Mouse (Mus musculus) ovary, postnatal 10 days (tissue): ENCODE results near the gene Ugt1a1.
"Not testable (repeated sequence)": the region's sequence is repeated elsewhere in the genome, so short reads cannot be mapped to it uniquely, and the experiment has no call there.

ENCODE experiments used
- DNase-seq: peaks from one replicate; pipeline ENCODE4 v3.0.0; 2022; ENCODE audit warnings: low spot score

The Ugt1a1 gene

GRCm38 (mm10) chr1:88211812-88212211 is at the start of gene Ugt1a1:
Ugt1a1 (plus strand) TSS chr1:88211959.
- DNase-seq = no peak

DNA sequence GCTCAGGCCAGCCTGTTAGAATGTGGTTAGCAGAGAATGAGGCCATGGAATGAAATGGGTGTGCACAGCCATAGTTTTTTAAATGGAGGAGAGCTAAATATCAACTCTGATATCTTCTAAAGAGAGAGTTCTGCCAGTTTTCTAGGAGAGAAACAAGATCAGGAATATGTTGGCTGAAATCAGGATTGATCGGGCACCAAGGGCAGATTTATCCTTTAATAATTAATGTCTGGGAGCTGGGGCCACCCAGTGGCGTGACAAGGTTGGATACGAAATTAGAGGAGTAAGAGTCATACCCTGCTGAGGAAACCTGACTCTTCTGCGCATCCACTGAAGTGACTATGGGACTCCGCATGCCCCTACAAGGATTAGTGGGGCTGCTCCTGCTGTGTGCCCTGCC is 46.0 kb upstream of the Ugt1a1 start, which contains the start of gene Ugt1a5:
Ugt1a5 (plus strand) TSS at position 302 of the 400 bp plus-strand sequence.
- DNase-seq = no peak

GRCm38 (mm10) chr1:88172190-88172589 is 39.6 kb upstream of the Ugt1a1 start:
- DNase-seq = not testable (repeated sequence)

GRCm38 (mm10) chr1:88179657-88180056 is 32.1 kb upstream of the Ugt1a1 start:
- DNase-seq = no peak

- no peak for DNase-seq
Observed at GRCm38 (mm10) chr1:88186325-88186935, 25.3 kb upstream of the Ugt1a1 start.

- no peak for DNase-seq
Observed at GRCm38 (mm10) chr1:88192136-88192535, 19.6 kb upstream of the Ugt1a1 start.

GRCm38 (mm10) chr1:88195687-88196086 is 16.1 kb upstream of the Ugt1a1 start:
- no peak for DNase-seq

DNA sequence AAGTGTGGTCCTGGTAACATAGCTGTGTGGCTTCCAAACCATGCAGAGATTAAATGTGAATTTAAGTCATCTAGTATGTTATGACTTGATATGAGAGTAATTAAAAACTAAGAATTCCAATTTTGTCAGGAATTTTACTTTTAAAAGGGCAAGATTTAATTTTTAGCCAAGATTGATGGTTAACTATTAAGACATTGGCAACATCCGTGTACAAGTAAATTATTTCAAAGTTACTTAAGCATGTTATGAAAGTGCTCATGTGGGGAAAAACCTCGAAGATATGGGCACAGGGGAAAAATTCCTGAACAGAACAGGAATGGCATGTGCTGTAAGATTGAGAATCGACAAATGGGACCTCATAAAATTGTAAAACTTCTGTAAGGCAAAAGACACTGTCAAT is 14.3 kb upstream of the Ugt1a1 start:
- no peak for DNase-seq

GRCm38 (mm10) chr1:88199996-88200395 is 11.8 kb upstream of the Ugt1a1 start:
- DNase-seq = no peak

DNA sequence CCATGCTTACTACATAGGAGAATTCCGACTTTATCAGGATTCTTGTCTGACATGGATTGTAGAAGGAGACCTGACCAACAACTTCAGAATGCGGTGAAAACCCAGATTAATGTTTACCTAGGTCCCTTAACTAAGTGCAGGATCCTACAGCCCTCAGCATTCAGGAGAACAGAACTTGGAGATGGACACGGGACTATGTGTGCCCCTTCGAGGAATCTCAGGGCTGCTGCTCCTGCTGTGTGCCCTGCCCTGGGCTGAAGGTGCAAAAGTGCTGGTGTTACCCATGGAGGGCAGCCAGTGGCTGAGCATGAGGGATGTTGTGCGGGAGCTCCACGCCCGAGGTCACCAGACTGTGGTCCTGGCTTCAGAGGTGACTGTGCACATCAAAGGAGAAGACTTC is 11.3 kb upstream of the Ugt1a1 start, which contains the start of gene Ugt1a2:
Ugt1a2 (plus strand) TSS at position 146 of the 400 bp plus-strand sequence.
- DNase-seq = no peak

DNA sequence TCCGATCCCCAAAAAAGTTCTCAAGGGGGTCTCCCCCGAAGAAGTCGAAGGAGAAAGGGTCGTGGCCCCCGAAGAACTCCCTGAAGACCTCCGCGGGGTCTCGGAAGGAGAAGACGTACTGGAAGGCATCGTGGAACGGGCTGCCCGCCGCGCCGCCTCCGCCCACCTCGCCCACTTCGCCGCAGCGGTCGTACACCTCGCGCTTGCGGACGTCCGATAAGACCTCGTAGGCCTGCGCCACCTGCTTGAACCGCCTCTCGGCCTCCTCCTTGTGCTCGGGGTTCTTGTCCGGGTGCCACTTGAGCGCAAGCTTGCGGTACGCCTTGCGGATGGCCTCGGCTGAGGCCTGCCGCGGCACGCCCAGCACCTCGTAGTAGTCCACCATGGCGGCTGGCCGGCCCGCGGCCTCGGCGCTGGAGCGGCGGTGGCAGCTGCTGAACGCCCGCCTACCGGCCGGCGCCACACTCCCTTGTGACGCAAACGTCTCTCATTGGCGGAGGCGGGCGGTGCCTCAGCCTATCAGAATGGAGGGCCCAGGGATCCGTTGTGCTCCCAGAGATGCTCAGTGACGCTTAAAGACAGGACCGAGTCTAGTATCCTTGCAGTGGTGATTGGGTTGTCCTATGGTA is 6.4 kb upstream of the Ugt1a1 start, which contains the start of gene Dnajb3:
Dnajb3 (minus strand) TSS at position 489 of the 629 bp plus-strand sequence.
- no peak for DNase-seq

- no peak for DNase-seq
Observed at GRCm38 (mm10) chr1:88206843-88207479, 4.8 kb upstream of the Ugt1a1 start.

DNA sequence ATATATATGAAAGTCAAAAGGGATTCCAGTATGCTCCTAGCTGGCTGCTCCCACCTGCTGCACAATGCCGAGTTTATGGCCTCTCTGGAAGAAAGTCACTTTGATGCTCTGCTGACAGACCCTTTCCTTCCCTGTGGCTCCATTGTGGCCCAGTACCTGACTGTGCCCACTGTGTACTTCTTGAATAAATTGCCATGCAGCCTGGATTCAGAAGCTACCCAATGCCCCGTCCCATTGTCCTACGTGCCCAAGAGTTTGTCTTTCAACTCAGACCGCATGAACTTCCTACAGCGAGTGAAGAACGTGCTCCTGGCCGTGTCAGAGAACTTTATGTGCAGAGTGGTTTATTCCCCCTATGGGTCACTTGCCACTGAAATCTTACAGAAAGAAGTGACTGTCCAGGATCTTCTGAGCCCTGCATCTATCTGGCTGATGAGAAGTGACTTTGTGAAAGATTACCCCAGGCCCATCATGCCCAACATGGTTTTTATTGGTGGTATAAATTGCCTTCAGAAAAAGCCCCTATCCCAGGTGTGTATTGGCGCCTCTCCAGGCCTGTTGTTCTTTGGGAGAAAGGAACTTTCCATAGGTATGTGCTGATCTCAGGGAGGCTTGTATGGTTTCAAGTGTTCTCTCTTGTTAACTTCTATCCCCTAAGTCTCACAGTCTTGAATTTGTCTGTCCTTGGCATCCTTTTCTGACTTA is 734 bp downstream of the Ugt1a1 start:
- DNase-seq = no peak

DNA sequence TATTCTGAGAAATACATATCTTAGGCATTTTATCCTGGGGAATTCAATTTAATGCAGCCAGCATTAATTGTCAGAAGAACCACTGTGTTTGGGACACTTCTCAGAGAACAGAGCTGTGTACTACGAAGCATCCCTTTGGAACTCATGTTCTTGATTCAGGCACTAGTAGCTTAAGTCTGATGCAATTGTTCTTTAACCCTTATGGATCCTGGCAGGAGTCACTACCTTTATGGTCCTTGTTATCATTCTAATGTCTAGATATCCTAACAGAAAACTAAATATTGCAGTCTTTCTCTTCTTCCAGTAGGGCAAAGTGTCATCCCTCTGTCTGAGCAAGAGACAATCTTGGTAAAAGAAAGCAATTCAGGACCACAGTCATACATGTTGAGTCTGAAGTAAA is 1.3 kb downstream of the Ugt1a1 start:
- no peak for DNase-seq

DNA sequence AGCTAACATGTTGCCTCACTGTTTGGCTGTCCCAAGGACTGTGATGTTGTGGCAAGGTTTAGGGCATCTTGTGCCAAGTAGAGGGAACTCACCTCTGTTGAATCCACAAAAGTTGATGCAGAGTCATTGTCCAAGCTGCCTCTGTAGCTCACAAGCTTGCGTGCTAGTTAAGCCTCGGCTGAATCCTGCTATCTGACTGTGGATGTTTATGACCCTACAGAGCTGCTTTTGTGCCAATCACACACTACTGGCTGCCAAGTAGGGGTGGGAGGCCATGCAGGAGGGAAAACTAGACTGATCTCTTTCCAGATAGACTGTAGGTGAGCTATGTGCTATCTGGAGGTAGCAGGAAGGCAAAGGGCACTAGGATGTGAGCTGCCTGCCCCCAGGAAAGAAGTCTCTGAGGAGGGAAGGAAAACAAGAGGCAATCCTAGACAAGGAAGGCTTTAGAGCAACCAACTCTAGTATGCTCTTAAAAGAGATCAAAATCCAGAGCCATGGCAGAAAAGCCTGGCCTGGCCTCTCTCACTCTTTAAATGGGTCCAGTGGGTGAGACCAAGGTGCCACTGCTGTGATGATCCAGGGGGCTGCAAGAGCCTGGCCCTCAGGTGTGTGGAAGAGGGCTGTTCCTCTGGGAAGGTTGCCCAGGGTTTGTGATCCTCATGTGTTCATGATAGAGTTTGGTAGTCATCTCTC is 2.2 kb downstream of the Ugt1a1 start:
- DNase-seq = no peak

- no peak for DNase-seq
Observed at GRCm38 (mm10) chr1:88214462-88214952, 2.7 kb downstream of the Ugt1a1 start.

DNA sequence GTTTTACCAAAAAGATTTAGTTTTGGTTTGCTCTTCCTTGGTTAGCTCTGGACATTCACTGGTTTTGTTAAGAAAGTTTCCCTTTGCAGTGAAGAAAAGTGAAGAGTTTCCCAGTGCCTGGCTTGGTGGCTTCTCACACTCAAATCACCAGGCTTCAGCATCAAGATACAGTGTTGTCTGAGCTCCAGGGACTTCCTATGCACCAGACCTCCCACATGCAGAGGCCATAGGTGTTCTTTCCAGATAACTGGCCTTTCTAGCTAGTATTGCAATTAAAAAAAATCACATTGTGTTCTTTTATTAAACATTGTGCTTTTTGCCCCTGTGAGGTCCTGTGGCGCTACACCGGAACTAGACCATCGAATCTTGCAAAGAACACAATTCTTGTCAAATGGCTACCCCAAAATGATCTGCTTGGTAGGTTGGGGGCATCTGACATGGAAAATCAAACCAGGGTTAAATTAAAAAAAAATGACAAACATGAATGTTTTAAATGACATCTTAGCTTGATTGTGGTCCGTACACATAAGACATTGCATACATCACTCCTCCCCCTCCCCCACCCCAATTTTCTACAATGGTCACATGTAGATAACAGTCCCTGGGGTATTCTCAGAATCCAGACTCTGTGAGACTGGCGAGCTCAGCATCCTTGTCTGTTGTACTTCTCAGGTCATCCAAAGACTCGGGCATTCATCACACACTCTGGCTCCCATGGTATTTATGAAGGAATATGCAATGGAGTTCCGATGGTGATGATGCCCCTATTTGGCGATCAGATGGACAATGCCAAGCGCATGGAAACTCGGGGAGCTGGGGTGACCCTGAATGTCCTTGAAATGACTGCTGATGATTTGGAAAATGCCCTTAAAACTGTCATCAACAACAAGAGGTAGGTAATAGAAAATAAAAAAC is 4.0 kb downstream of the Ugt1a1 start:
- DNase-seq = no peak

DNA sequence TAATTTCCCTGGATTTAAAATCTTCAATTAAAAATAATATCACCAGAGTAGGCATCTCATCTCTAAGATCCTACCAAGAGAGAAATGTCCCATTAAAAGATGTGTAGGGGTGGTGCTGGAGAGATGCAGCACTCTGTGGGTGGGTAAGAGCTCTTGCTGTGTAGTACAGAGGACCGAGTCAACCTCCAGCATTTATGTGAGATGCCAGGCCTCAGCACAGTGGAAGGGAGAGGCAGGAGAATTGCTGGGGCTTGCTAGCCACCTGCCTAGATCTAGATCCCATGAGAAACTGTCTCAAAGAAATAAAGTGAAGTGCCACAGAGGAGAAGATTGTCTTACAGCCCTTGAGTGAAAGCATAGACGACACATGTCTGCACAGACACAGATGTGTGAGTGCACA is 4.8 kb downstream of the Ugt1a1 start:
- DNase-seq = no peak

DNA sequence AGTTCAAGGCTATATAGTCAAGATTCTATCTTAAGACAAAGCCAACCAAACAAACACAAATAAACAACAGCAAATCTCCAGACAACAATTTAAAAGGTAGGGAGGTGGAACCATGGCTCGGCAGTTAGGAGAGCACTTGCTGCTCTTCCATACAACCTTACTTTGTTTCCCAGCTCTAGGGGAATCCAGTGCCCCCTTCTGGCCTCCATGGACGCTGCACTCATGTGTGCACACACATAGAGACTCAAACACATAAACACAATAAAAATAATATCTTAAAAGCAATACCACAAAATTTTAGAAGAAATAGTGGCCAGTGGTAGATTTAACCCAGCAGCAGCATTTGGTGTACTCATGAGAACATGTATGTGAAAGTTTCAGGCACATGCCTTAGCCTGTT is 5.4 kb downstream of the Ugt1a1 start:
- DNase-seq = no peak

GRCm38 (mm10) chr1:88217576-88217975 is 5.8 kb downstream of the Ugt1a1 start:
- no peak for DNase-seq

- no peak for DNase-seq
Observed at GRCm38 (mm10) chr1:88218051-88218450, 6.3 kb downstream of the Ugt1a1 start.
